In the genomic region with DNA sequence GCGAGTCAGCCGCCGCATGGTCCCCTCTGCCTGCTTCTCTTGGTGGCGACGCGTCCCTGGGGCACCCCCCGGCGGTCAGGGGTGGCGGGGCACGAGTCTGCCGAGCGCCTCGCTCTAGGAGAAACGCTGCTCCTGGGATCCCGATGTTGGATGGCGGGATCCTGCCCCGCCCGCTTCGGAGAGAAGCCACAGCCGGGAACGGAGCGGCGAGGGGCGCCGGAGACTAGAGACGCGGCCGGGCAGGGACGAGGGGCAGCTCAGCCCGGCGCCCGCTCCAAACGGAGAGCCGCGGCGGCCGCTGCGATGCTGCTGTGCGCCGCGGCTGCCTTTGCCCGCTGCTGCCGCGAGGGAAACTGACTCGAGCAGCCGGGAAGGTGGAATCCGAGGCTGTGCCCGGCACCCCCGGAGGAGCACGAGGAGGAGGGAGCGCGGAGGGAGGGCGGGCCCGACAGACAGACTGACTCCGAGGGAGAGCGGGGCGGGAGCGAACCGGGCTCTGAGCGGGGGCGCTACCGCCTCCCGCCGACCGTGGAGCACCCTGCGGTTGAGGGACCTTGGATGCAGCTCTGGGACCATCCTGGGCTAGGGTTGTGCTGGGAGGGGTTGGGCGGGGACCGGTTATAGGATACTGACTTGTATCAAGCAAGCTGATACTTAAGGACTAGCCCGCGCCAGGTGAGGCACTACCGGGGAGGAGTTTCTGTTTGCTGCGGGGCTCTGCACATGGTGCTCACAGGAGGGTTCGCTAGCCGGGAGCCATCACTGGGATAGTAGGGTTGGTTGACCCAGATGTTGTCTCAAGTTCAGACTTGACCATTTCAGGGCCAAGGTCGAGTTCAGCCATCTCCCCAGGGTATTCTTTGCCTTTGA, we compare ENCODE assay signal across 7 mouse cellular contexts. TPM values are rescaled to one million over a fixed set of nuclear protein-coding genes. Genes with fewer than 3 reads are reported as not detected.
DNase-seq lines count a peak whose midpoint lies in the region; ATAC-seq lines count a peak whose summit lies in the region.

A gene (minus strand): TSS at position 412 of the 870 bp plus-strand sequence.

- H3K27ac ChIP-seq in midbrain, embryonic 14.5 days (replicated peaks; ENCODE audit: low read depth, low read length) = peak within 1 kb of the TSS; percentile 85
- no peak within 1 kb of the TSS for H3K27ac ChIP-seq in stomach, embryonic 14.5 days (ENCODE audit: low read length)

- peak; percentile 32 for ATAC-seq in inflammation-experienced regulatory T-cells, adult 6 months
- peak; percentile 71 for ATAC-seq in midbrain, embryonic 14.5 days (ENCODE audit: low FRiP score, low TSS enrichment)
- ATAC-seq in stomach, embryonic 14.5 days (ENCODE audit: insufficient number of reproducible peaks, insufficient read depth, low FRiP score, low read depth) = peak; percentile 64; the same call in 1 of the 2 replicates

- no peaks in the 10 kb centered on the region for H3K9me3 ChIP-seq in midbrain, embryonic 14.5 days (ENCODE audit: control insufficient read depth, low read length)
- H3K9me3 ChIP-seq in stomach, embryonic 14.5 days (ENCODE audit: control insufficient read depth, low read depth, low read length) = peaks cover 8% of the 10 kb centered on the region; the same call in 1 of the 2 replicates

- peak within 1 kb of the TSS; percentile 80 for H3K9ac ChIP-seq in midbrain, embryonic 14.5 days (replicated peaks; ENCODE audit: low read length)
- 0 out of 2 replicates have a peak within 1 kb of the TSS, but pooled peaks have one; percentile 6 for H3K9ac ChIP-seq in stomach, embryonic 14.5 days (replicated peaks; ENCODE audit: low read depth, low read length)

- H3K4me2 ChIP-seq in midbrain, embryonic 14.5 days (ENCODE audit: low read length) = peak within 1 kb of the TSS; percentile 92
- peak within 1 kb of the TSS; percentile 89 for H3K4me2 ChIP-seq in stomach, embryonic 14.5 days (replicated peaks; ENCODE audit: low read depth, low read length)

- H3K4me1 ChIP-seq in midbrain, embryonic 14.5 days (ENCODE audit: control insufficient read depth, insufficient read depth, low read length) = peaks cover 14% of the 10 kb centered on the region
- H3K4me1 ChIP-seq in stomach, embryonic 14.5 days (ENCODE audit: control insufficient read depth, insufficient read depth, low read length) = no peaks in the 10 kb centered on the region

- DNase-seq in adrenal gland, adult 8-10 months = peak; percentile 28
- DNase-seq in cerebellum, postnatal 14 days = peak; percentile 52 to 76
- DNase-seq in frontal cortex, postnatal 36 days (ENCODE audit: low spot score in 2 of 2) = peak; percentile 56 to 60
- peak; percentile 45 to 78 for DNase-seq in left cerebral cortex, postnatal 10 days (ENCODE audit: extremely low spot score in 1 of 2, low spot score in 2 of 2)
- peak; percentile 82 for DNase-seq in midbrain, embryonic 14.5 days

- intact Hi-C loops in left cerebral cortex, postnatal 10 days (cut with DNase I) = loop anchor here (5.0 to 10.0 kb wide), 2 partner anchors 135 to 193 kb away; no protein-coding TSS in a partner anchor

- H3K4me3 ChIP-seq in midbrain, embryonic 14.5 days (replicated peaks; ENCODE audit: low read depth, low read length) = peak within 1 kb of the TSS; percentile 58
- peak within 1 kb of the TSS; percentile 47 for H3K4me3 ChIP-seq in stomach, embryonic 14.5 days (ENCODE audit: low read depth, low read length)

- no peaks in the 10 kb centered on the region; the same call in 1 of the 2 replicates for H3K27me3 ChIP-seq in midbrain, embryonic 14.5 days (ENCODE audit: control insufficient read depth, insufficient read depth, low read length)
- peaks cover 15% of the 10 kb centered on the region for H3K27me3 ChIP-seq in stomach, embryonic 14.5 days (ENCODE audit: control insufficient read depth, insufficient read depth, low read length)

- WGBS in midbrain, embryonic 14.5 days = under 1% methylated on average over 74 of the region's 75 CpGs
- under 1% methylated on average over 69 of the region's 75 CpGs for WGBS in stomach, embryonic 14.5 days

- no peaks in the 10 kb centered on the region for H3K36me3 ChIP-seq in midbrain, embryonic 14.5 days (ENCODE audit: control insufficient read depth, insufficient read depth, low read length)
- H3K36me3 ChIP-seq in stomach, embryonic 14.5 days (ENCODE audit: control insufficient read depth, insufficient read depth, low read length) = no peaks in the 10 kb centered on the region

RNA-seq across cellular contexts. Expression of the gene that starts here (rescaled TPM):
- total RNA-seq in adrenal gland, adult 8-10 months (2022) = 1 to 10 TPM; 2.0 to 6.9 (median 4.1) TPM
- 1 to 10 TPM in 2 of 3 experiments, under 1 TPM in 1; 0.66 to 2.1 (median 2.0) TPM for polyA plus RNA-seq in inflammation-experienced regulatory T-cells, adult 6 months (2017; shearing (Covaris generic))
- total RNA-seq in left cerebral cortex, postnatal 10 days (2021) = 10 to 100 TPM; 18.7 to 19.3 TPM
- 15.3 and 18.8 TPM in 2 replicates for polyA plus RNA-seq in midbrain, embryonic 14.5 days (2014; fragmentation: Nextera tagmentation; extraction: Ambion mirVana)
- 0.52 and 0.53 TPM in 2 replicates for polyA plus RNA-seq in stomach, embryonic 14.5 days (2014; fragmentation: Nextera tagmentation; extraction: Ambion mirVana)

Comparison
In these comparisons a context has a peak if more than half of its experiments do, and no peak if none do; other contexts are left out.
1. Peak in ATAC-seq, H3K4me3 ChIP-seq, H3K9ac ChIP-seq and H3K4me2 ChIP-seq in stomach, embryonic 14.5 days; RNA of the gene not detected or under 1 TPM.
2. DNase-seq: peak in every context shown above with its lines; median percentile 82 in midbrain, embryonic 14.5 days; 64 in cerebellum, postnatal 14 days; 62 in left cerebral cortex, postnatal 10 days; 58 in frontal cortex, postnatal 36 days; 28 in adrenal gland, adult 8-10 months.